In genomic region chr8:35765020-35765419, GRCm38 (mm10) we compare ENCODE assay signal across 9 mouse cellular contexts. TPM values are rescaled to one million over a fixed set of nuclear protein-coding genes. Genes with fewer than 3 reads are reported as not detected.
DNase-seq lines count a peak whose midpoint lies in the region; ATAC-seq lines count a peak whose summit lies in the region.
"Had no signal": no experiment of that assay in that cellular context is flagged by ENCODE, and none has a peak within 500 bp of the region (broad histone marks: within the 10 kb centered on the region; RNA-seq: fewer than 3 reads in every experiment).

No protein-coding gene starts in this region.

- H3K27me3 ChIP-seq in kidney, embryonic 16.5 days (ENCODE audit: insufficient read depth, low read length) = peaks cover 35% of the 10 kb centered on the region
- H3K27me3 ChIP-seq in hindbrain, embryonic 14.5 days (ENCODE audit: control insufficient read depth, insufficient read depth, low read length) = peaks cover 17% of the 10 kb centered on the region
- peaks cover 14% of the 10 kb centered on the region for H3K27me3 ChIP-seq in midbrain, embryonic 15.5 days (replicated peaks)

- intact Hi-C loops in left cerebral cortex, postnatal 36 days (cut with DNase I) = no loop called here

- ATAC-seq in kidney, embryonic 16.5 days (ENCODE audit: low FRiP score, low TSS enrichment) = peak; percentile 12; the same call in 1 of the 2 replicates
- ATAC-seq in hindbrain, embryonic 14.5 days (ENCODE audit: low FRiP score) = no peak
- no peak for ATAC-seq in midbrain, embryonic 15.5 days (replicated peaks)

- H3K9ac ChIP-seq in kidney, embryonic 16.5 days (replicated peaks; ENCODE audit: low read length) = peak overlapping the region; percentile 53
- H3K9ac ChIP-seq in hindbrain, embryonic 14.5 days = peak overlapping the region; percentile 45; the same call in 1 of the 2 replicates
- no peak overlapping the region for H3K9ac ChIP-seq in midbrain, embryonic 15.5 days

- peak overlapping the region; percentile 51 for H3K4me3 ChIP-seq in kidney, embryonic 16.5 days (ENCODE audit: low read length)
- H3K4me3 ChIP-seq in hindbrain, embryonic 14.5 days (replicated peaks; ENCODE audit: low read length) = peak overlapping the region; percentile 35
- peak overlapping the region; percentile 41 for H3K4me3 ChIP-seq in midbrain, embryonic 15.5 days

- peaks cover 11% of the 10 kb centered on the region for H3K4me1 ChIP-seq in kidney, embryonic 16.5 days (ENCODE audit: insufficient read depth, low read length)
- H3K4me1 ChIP-seq in hindbrain, embryonic 14.5 days (replicated peaks; ENCODE audit: control insufficient read depth, insufficient read depth, low read length) = peaks cover 7% of the 10 kb centered on the region
- H3K4me1 ChIP-seq in midbrain, embryonic 15.5 days = peaks cover 12% of the 10 kb centered on the region

- 3% methylated on average over 9 of the region's 9 CpGs for WGBS in kidney, embryonic 16.5 days
- WGBS in hindbrain, embryonic 14.5 days = 3% methylated on average over 9 of the region's 9 CpGs
- 6% methylated on average over 9 of the region's 9 CpGs for WGBS in midbrain, embryonic 15.5 days

- H3K9me3 ChIP-seq in kidney, embryonic 16.5 days (ENCODE audit: low read length) = no peaks in the 10 kb centered on the region
- H3K9me3 ChIP-seq in hindbrain, embryonic 14.5 days (ENCODE audit: control insufficient read depth, low read length) = no peaks in the 10 kb centered on the region
- no peaks in the 10 kb centered on the region for H3K9me3 ChIP-seq in midbrain, embryonic 15.5 days

- no peak for DNase-seq in kidney, adult 8-10 months
- peak; percentile 20 for DNase-seq in embryo, embryonic 11 days
- no peak for DNase-seq in hindbrain, embryonic 14.5 days (ENCODE audit: low spot score)
- DNase-seq in T-cell, adult 2 months (ENCODE audit: low spot score) = no peak
- DNase-seq in layer of hippocampus, postnatal 36 days = no peak
- DNase-seq in left cerebral cortex, postnatal 36 days (ENCODE audit: low spot score in 2 of 2) = no peak

- H3K36me3 ChIP-seq in kidney, embryonic 16.5 days (ENCODE audit: insufficient read depth, low read length) = no peaks in the 10 kb centered on the region
- no peaks in the 10 kb centered on the region for H3K36me3 ChIP-seq in hindbrain, embryonic 14.5 days (replicated peaks; ENCODE audit: control insufficient read depth, insufficient read depth)
- H3K36me3 ChIP-seq in midbrain, embryonic 15.5 days (replicated peaks) = no peaks in the 10 kb centered on the region

- peak overlapping the region; percentile 88 for H3K4me2 ChIP-seq in kidney, embryonic 16.5 days (replicated peaks; ENCODE audit: low read depth, low read length)
- H3K4me2 ChIP-seq in hindbrain, embryonic 14.5 days (replicated peaks) = peak overlapping the region; percentile 70
- H3K4me2 ChIP-seq in midbrain, embryonic 15.5 days = peak overlapping the region; percentile 78

- H3K27ac ChIP-seq in kidney, embryonic 16.5 days (ENCODE audit: low read length) = no peak overlapping the region
- H3K27ac ChIP-seq in hindbrain, embryonic 14.5 days = no peak overlapping the region
- H3K27ac ChIP-seq in midbrain, embryonic 15.5 days = no peak overlapping the region

RNA-seq across cellular contexts. Expression of gene Gm19410, which starts 0.6 kb away (rescaled TPM):
- 0.05 and 0.12 TPM in 2 replicates for polyA plus RNA-seq in kidney, embryonic 16.5 days (2015; fragmentation: Nextera tagmentation; extraction: Ambion mirVana)
- polyA plus RNA-seq in hindbrain, embryonic 14.5 days (2014; fragmentation: Nextera tagmentation; extraction: Ambion mirVana) = 0.16 and 0.24 TPM in 2 replicates
- polyA plus RNA-seq in midbrain, embryonic 15.5 days (2015; fragmentation: Nextera tagmentation; extraction: Ambion mirVana) = 0.20 and 0.21 TPM in 2 replicates
- total RNA-seq in layer of hippocampus, postnatal 36 days (2021) = 1 to 10 TPM; 6.1 to 6.6 TPM
- total RNA-seq in left cerebral cortex, postnatal 36 days (2021) = 10 to 100 TPM; 22.2 to 24.6 TPM
- polyA plus RNA-seq: small intestine, adult 2 months had no signal
